Mouse (Mus musculus) left cerebral cortex, adult 9 months (tissue): Measurements from ENCODE around the gene Tas2r106.

Source experiments
- DNase-seq, 2 experiments: peaks; one replicate each; pipeline ENCODE4 v3.0.0; 2022; ENCODE audit warnings: low spot score in 2 of 2

The Tas2r106 gene

GRCm38 (mm10) chr6:131678786-131679185 is at the start of gene Tas2r106:
TSS of gene Tas2r106 (minus strand) at chr6:131678886.
- DNase-seq = no peak

- DNase-seq = no peak
These were observed 34.1 kb upstream of the Tas2r106 start for GRCm38 (mm10) chr6:131712803-131713202.

GRCm38 (mm10) chr6:131689963-131690362 is 11.3 kb upstream of the Tas2r106 start, which contains the start of gene Tas2r114:
TSS of gene Tas2r114 (minus strand) at chr6:131690063.
- no peak for DNase-seq

- DNase-seq = no peak
These were observed 8.7 kb upstream of the Tas2r106 start, which contains the start of gene Tas2r105 for GRCm38 (mm10) chr6:131687395-131687794. TSS of gene Tas2r105 (minus strand) at chr6:131687495.

- DNase-seq = no peak
These were observed 7.0 kb upstream of the Tas2r106 start, which contains the start of gene Tas2r104 for GRCm38 (mm10) chr6:131685644-131686043. TSS of gene Tas2r104 (minus strand) at chr6:131685744.

- DNase-seq = no peak
These were observed 18.6 kb downstream of the Tas2r106 start, which contains the start of gene Tas2r107 for GRCm38 (mm10) chr6:131660049-131660448. TSS of gene Tas2r107 (minus strand) at chr6:131660149.

- DNase-seq = no peak
These were observed 47.9 kb downstream of the Tas2r106 start, which contains the start of gene Tas2r130 for GRCm38 (mm10) chr6:131630812-131631211. TSS of gene Tas2r130 (minus strand) at chr6:131630912.
